Mouse (Mus musculus): ENCODE data around the gene Mrps34. TPM values are rescaled to one million over a fixed set of nuclear protein-coding genes. Genes with fewer than 3 reads are reported as not detected.

Gene Mrps34
- polyA plus RNA-seq (2012; rRNA removed): 97.2 and 101 TPM in 2 replicates

GRCm38 (mm10) chr17:24894995-24895547 lies at the start of gene Mrps34, which contains the start of gene Eme2:
Mrps34 (plus strand) TSS chr17:24895116.
Eme2 (minus strand) TSS chr17:24895087.

GRCm38 (mm10) chr17:24850065-24850772 lies 44.7 kb upstream of the Mrps34 start, which contains the start of gene Fahd1:
Fahd1 (minus strand) TSS chr17:24850364.

GRCm38 (mm10) chr17:24865776-24866175 lies 29.1 kb upstream of the Mrps34 start, which contains the start of gene Igfals:
Igfals (plus strand) TSS chr17:24865997.

GRCm38 (mm10) chr17:24886134-24886931 lies 8.6 kb upstream of the Mrps34 start, which contains the start of the genes Nubp2 and Spsb3:
Nubp2 (minus strand) TSS chr17:24886349.
Spsb3 (plus strand) TSS chr17:24886643.

GRCm38 (mm10) chr17:24896241-24896992 lies 1.5 kb downstream of the Mrps34 start, which contains the start of gene Nme3:
Nme3 (plus strand) TSS chr17:24896500.

GRCm38 (mm10) chr17:24936259-24937237 lies 41.6 kb downstream of the Mrps34 start, which contains the start of gene Mapk8ip3:
Mapk8ip3 (minus strand) TSS chr17:24936977.

Other genes with a start within 250 kb of the Mrps34 start
- 48.9 and 51.1 TPM in 2 replicates for gene Slc9a3r2, start 244.8 kb upstream of the Mrps34 start, polyA plus RNA-seq (2012; rRNA removed)
- gene Npw, start 236.7 kb upstream of the Mrps34 start, polyA plus RNA-seq (2012; rRNA removed): 0.31 and 0.40 TPM in 2 replicates
- 73.8 and 74.1 TPM in 2 replicates for gene Zfp598, start 225.4 kb upstream of the Mrps34 start, polyA plus RNA-seq (2012; rRNA removed)
- gene Syngr3, start 205.2 kb upstream of the Mrps34 start, polyA plus RNA-seq (2012; rRNA removed): 153 and 170 TPM in 2 replicates
- 28.7 and 30.4 TPM in 2 replicates for gene Gfer, start 199.0 kb upstream of the Mrps34 start, polyA plus RNA-seq (2012; rRNA removed)
- gene Noxo1, start 198.9 kb upstream of the Mrps34 start, polyA plus RNA-seq (2012; rRNA removed): 7.4 and 8.2 TPM in 2 replicates
- 63.2 and 66.6 TPM in 2 replicates for gene Tbl3, start 187.5 kb upstream of the Mrps34 start, polyA plus RNA-seq (2012; rRNA removed)
- 0.28 TPM in 2 replicates for gene Rnf151, start 177.1 kb upstream of the Mrps34 start, polyA plus RNA-seq (2012; rRNA removed)
- 1,636 and 1,660 TPM in 2 replicates for gene Rps2, start 177.0 kb upstream of the Mrps34 start, polyA plus RNA-seq (2012; rRNA removed)
- gene Ndufb10, start 170.6 kb upstream of the Mrps34 start, polyA plus RNA-seq (2012; rRNA removed): 265 and 272 TPM in 2 replicates
- gene Rpl3l, start 167.3 kb upstream of the Mrps34 start, polyA plus RNA-seq (2012; rRNA removed): 0.08 and 0.35 TPM in 2 replicates
- gene Msrb1, start 158.5 kb upstream of the Mrps34 start, polyA plus RNA-seq (2012; rRNA removed): 36.6 and 37.8 TPM in 2 replicates
- gene Hs3st6, start 142.1 kb upstream of the Mrps34 start, polyA plus RNA-seq (2012; rRNA removed): 0.18 and 0.32 TPM in 2 replicates
- not detected in 2 replicates for gene Meiob, start 90.8 kb upstream of the Mrps34 start, polyA plus RNA-seq (2012; rRNA removed)
- 53.3 and 54.8 TPM in 2 replicates for gene Hagh, start 55.0 kb upstream of the Mrps34 start, polyA plus RNA-seq (2012; rRNA removed)
- gene Fahd1, start 44.8 kb upstream of the Mrps34 start, polyA plus RNA-seq (2012; rRNA removed): 17.5 and 18.2 TPM in 2 replicates
- 0.04 TPM in 2 replicates for gene Igfals, start 29.1 kb upstream of the Mrps34 start, polyA plus RNA-seq (2012; rRNA removed)
- 24.0 and 25.9 TPM in 2 replicates for gene Nubp2, start 8.8 kb upstream of the Mrps34 start, polyA plus RNA-seq (2012; rRNA removed)
- 86.4 and 94.7 TPM in 2 replicates for gene Spsb3, start 8.5 kb upstream of the Mrps34 start, polyA plus RNA-seq (2012; rRNA removed)
- 33.9 and 36.5 TPM in 2 replicates for gene Eme2, start within 50 bp of the Mrps34 start, polyA plus RNA-seq (2012; rRNA removed)
- 78.7 and 90.5 TPM in 2 replicates for gene Nme3, start 1.4 kb downstream of the Mrps34 start, polyA plus RNA-seq (2012; rRNA removed)
- gene Mapk8ip3, start 41.9 kb downstream of the Mrps34 start, polyA plus RNA-seq (2012; rRNA removed): 223 and 233 TPM in 2 replicates
- gene Jpt2, start 65.6 kb downstream of the Mrps34 start, polyA plus RNA-seq (2012; rRNA removed): 43.2 and 49.2 TPM in 2 replicates
- 21.1 and 22.2 TPM in 2 replicates for gene Cramp1l, start 120.7 kb downstream of the Mrps34 start, polyA plus RNA-seq (2012; rRNA removed)
- 23.7 and 25.6 TPM in 2 replicates for gene Ift140, start 121.0 kb downstream of the Mrps34 start, polyA plus RNA-seq (2012; rRNA removed)
- 9.3 and 9.4 TPM in 2 replicates for gene Tmem204, start 188.5 kb downstream of the Mrps34 start, polyA plus RNA-seq (2012; rRNA removed)
- 44.7 and 46.3 TPM in 2 replicates for gene Telo2, start 220.9 kb downstream of the Mrps34 start, polyA plus RNA-seq (2012; rRNA removed)
- 0.08 and 0.23 TPM in 2 replicates for gene Ptx4, start 225.6 kb downstream of the Mrps34 start, polyA plus RNA-seq (2012; rRNA removed)
- 41.6 and 42.0 TPM in 2 replicates for gene Clcn7, start 238.3 kb downstream of the Mrps34 start, polyA plus RNA-seq (2012; rRNA removed)